Mouse (Mus musculus) limb, embryonic 14.5 days (tissue): ENCODE data around the gene Meiob. TPM values are rescaled to one million over a fixed set of nuclear protein-coding genes. Genes with fewer than 3 reads are reported as not detected.

Source experiments
- ATAC-seq: fragments of 200-750 bp; cut with Nextera tagmentation; 2 replicates; pipeline ENCODE4 v1.8.0; 2017; ENCODE audit warnings: low read depth, moderate number of reproducible peaks, moderate TSS enrichment; ENCODE audit not compliant: low FRiP score
- DNase-seq: peaks from one replicate; pipeline ENCODE4 v3.0.0-alpha.2; 2015; ENCODE audit warnings: low spot score
- H3K27ac ChIP-seq: fragments of 300-500 bp; sonication (generic); replicated peaks from 2 replicates; pipeline ENCODE4 v1.5.1; 2014; ENCODE audit warnings: low read depth, mild to moderate bottlenecking, low read length, moderate library complexity, mixed read lengths
- H3K27me3 ChIP-seq: fragments of 300-500 bp; sonication (generic); 2 replicates; pipeline ENCODE4 v1.6.1; 2014; ENCODE audit warnings: low read length, mixed read lengths; ENCODE audit not compliant: control insufficient read depth, insufficient read depth
- H3K36me3 ChIP-seq: fragments of 300-500 bp; sonication (generic); 2 replicates; pipeline ENCODE4 v1.6.1; 2014; ENCODE audit warnings: mild to moderate bottlenecking, low read length, moderate library complexity, mixed read lengths; ENCODE audit not compliant: control insufficient read depth, insufficient read depth
- H3K4me1 ChIP-seq: fragments of 300-500 bp; sonication (generic); 2 replicates; pipeline ENCODE4 v1.6.1; 2014; ENCODE audit warnings: antibody characterized with exemption, low read length, mixed read lengths; ENCODE audit not compliant: control insufficient read depth, insufficient read depth
- H3K4me2 ChIP-seq: fragments of 300-500 bp; sonication (generic); replicated peaks from 2 replicates; pipeline ENCODE4 v1.6.1; 2014; ENCODE audit warnings: low read depth, mild to moderate bottlenecking, low read length, moderate library complexity; ENCODE audit not compliant: severe bottlenecking
- H3K4me3 ChIP-seq: fragments of 300-500 bp; sonication (generic); replicated peaks from 2 replicates; pipeline ENCODE4 v1.5.1; 2014; ENCODE audit warnings: low read length
- H3K9ac ChIP-seq: fragments of 300-500 bp; sonication (generic); 2 replicates; pipeline ENCODE4 v1.6.1; 2014; ENCODE audit warnings: mild to moderate bottlenecking, low read depth, low read length, moderate library complexity; ENCODE audit not compliant: severe bottlenecking
- H3K9me3 ChIP-seq: fragments of 300-500 bp; sonication (generic); 2 replicates; pipeline ENCODE4 v1.6.1; 2016; ENCODE audit warnings: low read length; ENCODE audit not compliant: control insufficient read depth
- POLR2A ChIP-seq: fragments of 200-500 bp; IDR thresholded peaks from 2 replicates; pipeline ENCODE4 v1.8.0; 2012; ENCODE audit warnings: inconsistent platforms, mild to moderate bottlenecking, moderate library complexity, borderline replicate concordance; ENCODE audit not compliant: insufficient read depth, insufficient read length; ENCODE audit errors: extremely low read depth
- WGBS: fragments of 180-500 bp; shearing (Covaris S2); extraction: QIAGEN DNeasy Blood & Tissue Kit; methylation state at CpG from one replicate; pipeline ENCODE4 v1.1.7; 2014; 5-methylcytosine and 5-hydroxymethylcytosine counted together
- polyA plus RNA-seq, 2 experiments: library from polyadenylated mRNA; depleted of rRNA in 1 of 2; stranded (reverse) in 1 of 2; unstranded in 1 of 2; fragments of >200 nt; fragmentation: Nextera tagmentation in 1 of 2; extraction: Ambion mirVana in 1 of 2; gene quantifications; 2 replicates each; pipeline versions ENCODE4 v1.2.1 to v1.2.3; 2012 to 2014

Meiob gene
- polyA plus RNA-seq, 2 experiments = not detected

GRCm38 (mm10) chr17:24766266-24766875 is 37.7 kb upstream of the Meiob start:
- Histone ChIP-seq H3K9ac (no peak overlapping the region), H3K4me2 (no peak overlapping the region), H3K9me3 (no peaks in the 10 kb centered on the region), H3K36me3 (no peaks in the 10 kb centered on the region), H3K4me3 (no peak overlapping the region), H3K27me3 (no peaks in the 10 kb centered on the region), H3K4me1 (peaks cover 12% of the 10 kb centered on the region; the same call in 1 of the 2 replicates), H3K27ac (no peak overlapping the region)
- no peak for DNase-seq
- no peak for ATAC-seq
- TF ChIP-seq POLR2A = no peak
- WGBS = 33% methylated on average over 12 of the region's 12 CpGs

- Histone ChIP-seq H3K27ac (no peak overlapping the region), H3K4me3 (no peak overlapping the region), H3K9ac (no peak overlapping the region), H3K4me1 (peaks cover 4% of the 10 kb centered on the region; the same call in 1 of the 2 replicates), H3K27me3 (no peaks in the 10 kb centered on the region), H3K4me2 (no peak overlapping the region), H3K9me3 (no peaks in the 10 kb centered on the region), H3K36me3 (no peaks in the 10 kb centered on the region)
- DNase-seq (no peak), ATAC-seq (no peak)
- TF ChIP-seq POLR2A = no peak
- WGBS = 34% methylated on average over 3 of the region's 3 CpGs
Measured at GRCm38 (mm10) chr17:24769146-24769545, 34.9 kb upstream of the Meiob start.

- Histone ChIP-seq H3K27me3 (no peaks in the 10 kb centered on the region), H3K27ac (no peak overlapping the region), H3K4me2 (no peak overlapping the region), H3K9me3 (no peaks in the 10 kb centered on the region), H3K9ac (no peak overlapping the region), H3K4me3 (no peak overlapping the region), H3K36me3 (no peaks in the 10 kb centered on the region), H3K4me1 (0 out of 2 replicates have a peak, but pooled peaks cover 4% of the 10 kb centered on the region)
- 80% methylated on average over 5 of the region's 5 CpGs for WGBS
- ATAC-seq (no peak), DNase-seq (no peak)
- no peak for TF ChIP-seq POLR2A
Measured at GRCm38 (mm10) chr17:24773241-24773640, 30.8 kb upstream of the Meiob start.

GRCm38 (mm10) chr17:24775173-24775572 is 28.9 kb upstream of the Meiob start:
- 86% methylated on average over 8 of the region's 8 CpGs for WGBS
- no peaks in the 10 kb centered on the region for H3K9me3 ChIP-seq
- TF ChIP-seq POLR2A = no peak
- H3K27ac ChIP-seq = no peak overlapping the region
- H3K4me2 ChIP-seq = no peak overlapping the region
- H3K27me3 ChIP-seq = no peaks in the 10 kb centered on the region
- no peaks in the 10 kb centered on the region for H3K4me1 ChIP-seq
- H3K4me3 ChIP-seq = no peak overlapping the region
- DNase-seq = no peak
- ATAC-seq = no peak
- no peaks in the 10 kb centered on the region for H3K36me3 ChIP-seq
- no peak overlapping the region for H3K9ac ChIP-seq

GRCm38 (mm10) chr17:24777073-24777472 is 27.0 kb upstream of the Meiob start:
- H3K4me1 ChIP-seq = no peaks in the 10 kb centered on the region
- ATAC-seq (no peak), DNase-seq (no peak)
- no peaks in the 10 kb centered on the region for H3K36me3 ChIP-seq
- H3K4me3 ChIP-seq = no peak overlapping the region
- no peak for TF ChIP-seq POLR2A
- H3K4me2 ChIP-seq = no peak overlapping the region
- no peak overlapping the region for H3K9ac ChIP-seq
- WGBS = 77% methylated on average over 2 of the region's 2 CpGs
- no peaks in the 10 kb centered on the region for H3K9me3 ChIP-seq
- H3K27ac ChIP-seq = no peak overlapping the region
- no peaks in the 10 kb centered on the region for H3K27me3 ChIP-seq
